Mouse (Mus musculus) forebrain, embryonic 15.5 days (tissue): ENCODE results near the gene Dgcr2. TPM values are rescaled to one million over a fixed set of nuclear protein-coding genes. Genes with fewer than 3 reads are reported as not detected.

ENCODE experiments used
- ATAC-seq: fragments of 200-750 bp; cut with Nextera tagmentation; replicated peaks from 2 replicates; pipeline ENCODE4 v1.8.0; 2017; ENCODE audit warnings: mild to moderate bottlenecking, moderate TSS enrichment, moderate library complexity
- H3K27ac ChIP-seq: fragments of 300-500 bp; sonication (generic); replicated peaks from 2 replicates; pipeline ENCODE4 v1.5.1; 2015; ENCODE audit warnings: mild to moderate bottlenecking, inconsistent platforms
- H3K27me3 ChIP-seq: fragments of 300-500 bp; sonication (generic); 2 replicates; pipeline ENCODE4 v1.6.1; 2015; ENCODE audit warnings: inconsistent platforms
- H3K36me3 ChIP-seq: fragments of 300-500 bp; sonication (generic); 2 replicates; pipeline ENCODE4 v1.6.1; 2015; ENCODE audit warnings: mild to moderate bottlenecking, inconsistent platforms
- H3K4me1 ChIP-seq: fragments of 300-500 bp; sonication (generic); 2 replicates; pipeline ENCODE4 v1.6.1; 2015; ENCODE audit warnings: inconsistent platforms
- H3K4me2 ChIP-seq: fragments of 300-500 bp; sonication (generic); replicated peaks from 2 replicates; pipeline ENCODE4 v1.6.1; 2015; ENCODE audit warnings: mild to moderate bottlenecking, inconsistent platforms
- H3K4me3 ChIP-seq: fragments of 300-500 bp; sonication (generic); 2 replicates; pipeline ENCODE4 v1.5.1; 2015; ENCODE audit warnings: mild to moderate bottlenecking, inconsistent platforms
- H3K9ac ChIP-seq: fragments of 300-500 bp; sonication (generic); replicated peaks from 2 replicates; pipeline ENCODE4 v1.6.1; 2015; ENCODE audit warnings: mild to moderate bottlenecking, inconsistent platforms
- H3K9me3 ChIP-seq: fragments of 300-500 bp; sonication (generic); 2 replicates; pipeline ENCODE4 v1.6.1; 2016; ENCODE audit warnings: inconsistent platforms
- WGBS: fragments of 180-500 bp; shearing (Covaris S2); methylation state at CpG from one replicate; pipeline ENCODE4 v1.1.7; 2015; ENCODE audit warnings: mixed read lengths; 5-methylcytosine and 5-hydroxymethylcytosine counted together
- polyA plus RNA-seq: library from polyadenylated mRNA; unstranded; fragments of >200 nt; fragmentation: Nextera tagmentation; extraction: Ambion mirVana; gene quantifications from 2 replicates; pipeline ENCODE4 v1.2.1, GENCODE M21; 2015

The Dgcr2 gene
- polyA plus RNA-seq, 1 experiment from 2014 or later, result 99.8 TPM

DNA sequence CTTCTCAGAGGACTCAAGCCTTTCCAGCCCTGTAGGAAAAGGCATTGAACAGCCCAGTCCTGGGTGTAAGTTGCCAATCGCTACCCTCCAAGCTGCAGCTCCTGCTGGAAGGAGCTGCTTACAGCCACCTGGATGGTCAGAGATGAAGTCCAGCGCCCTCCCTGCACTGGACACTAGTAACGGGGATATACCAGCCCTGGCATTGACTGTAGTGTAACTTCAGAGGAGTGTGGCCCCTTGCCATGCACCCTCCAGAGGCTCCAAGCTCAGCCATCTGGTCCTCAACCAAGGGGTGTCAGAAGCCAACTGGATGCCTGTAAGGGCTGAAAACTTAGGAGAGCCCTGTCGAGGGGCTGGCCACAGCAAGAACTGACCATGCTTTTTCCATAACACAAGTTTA is 58.4 kb downstream of the Dgcr2 start:
- Histone ChIP-seq H3K4me1 (no peaks in the 10 kb centered on the region), H3K27ac (no peak overlapping the region), H3K4me3 (no peak overlapping the region), H3K36me3 (peaks cover 47% of the 10 kb centered on the region), H3K9me3 (no peaks in the 10 kb centered on the region), H3K4me2 (no peak overlapping the region), H3K9ac (no peak overlapping the region), H3K27me3 (peaks cover 16% of the 10 kb centered on the region)
- WGBS, result 72% methylated on average over 4 of the region's 4 CpGs
- ATAC-seq, result no peak

DNA sequence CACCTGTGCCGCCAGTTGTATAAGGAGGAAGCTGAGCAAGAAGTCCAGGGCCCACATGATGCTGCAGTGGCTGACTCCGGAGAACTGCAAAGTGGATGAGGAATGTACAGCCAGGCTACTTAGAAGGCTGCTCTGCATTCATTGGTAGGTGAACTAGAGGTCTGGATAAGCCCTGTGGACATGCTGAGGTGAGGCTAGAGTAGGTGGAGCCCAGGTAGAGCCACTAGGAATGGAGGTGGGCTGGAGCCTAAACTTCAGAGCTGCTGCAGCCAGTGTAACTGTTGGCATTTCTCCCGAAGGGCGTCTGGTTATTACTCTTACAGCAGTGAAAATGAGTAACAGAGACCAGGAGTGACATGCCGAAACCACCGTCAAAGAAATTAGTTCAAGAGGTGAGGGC is 60.3 kb downstream of the Dgcr2 start, which contains the start of gene Car15:
Gene Car15 (minus strand): TSS at position 314 of the 400 bp plus-strand sequence.
- Histone ChIP-seq H3K27ac (no peak within 1 kb of the TSS), H3K36me3 (peaks cover 28% of the 10 kb centered on the region), H3K4me2 (no peak within 1 kb of the TSS), H3K27me3 (peaks cover 31% of the 10 kb centered on the region), H3K9ac (no peak within 1 kb of the TSS), H3K4me1 (peaks cover 7% of the 10 kb centered on the region), H3K4me3 (no peak within 1 kb of the TSS), H3K9me3 (no peaks in the 10 kb centered on the region)
- 81% methylated on average over 6 of the region's 6 CpGs for WGBS
- no peak for ATAC-seq

DNA sequence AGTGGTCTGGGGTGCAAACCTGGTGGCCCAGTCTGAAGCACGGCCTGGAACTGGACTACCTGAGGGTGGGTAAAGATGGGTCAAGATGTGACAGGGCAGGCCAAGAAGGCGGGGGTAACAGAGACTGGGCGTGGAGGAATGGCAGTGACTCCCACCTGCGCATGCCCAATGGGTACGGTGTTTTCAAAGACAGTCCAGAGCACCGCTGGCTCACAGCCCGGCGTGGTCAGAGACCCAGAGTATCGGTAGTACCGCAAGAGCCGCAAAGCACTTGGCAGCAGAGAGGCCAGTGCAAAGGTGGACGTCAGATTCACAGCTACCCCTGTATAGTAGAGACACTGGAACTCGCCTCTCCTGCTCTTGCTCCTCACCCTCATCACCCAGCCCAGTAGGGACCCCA is 62.9 kb downstream of the Dgcr2 start:
- no peak overlapping the region for H3K4me2 ChIP-seq
- H3K27me3 ChIP-seq, result peaks cover 57% of the 10 kb centered on the region
- 0 out of 2 replicates have a peak, but pooled peaks cover 4% of the 10 kb centered on the region for H3K36me3 ChIP-seq
- no peak overlapping the region for H3K27ac ChIP-seq
- H3K4me1 ChIP-seq, result peaks cover 13% of the 10 kb centered on the region
- no peak for ATAC-seq
- 44% methylated on average over 13 of the region's 13 CpGs for WGBS
- H3K4me3 ChIP-seq, result no peak overlapping the region
- no peak overlapping the region for H3K9ac ChIP-seq
- H3K9me3 ChIP-seq, result no peaks in the 10 kb centered on the region

DNA sequence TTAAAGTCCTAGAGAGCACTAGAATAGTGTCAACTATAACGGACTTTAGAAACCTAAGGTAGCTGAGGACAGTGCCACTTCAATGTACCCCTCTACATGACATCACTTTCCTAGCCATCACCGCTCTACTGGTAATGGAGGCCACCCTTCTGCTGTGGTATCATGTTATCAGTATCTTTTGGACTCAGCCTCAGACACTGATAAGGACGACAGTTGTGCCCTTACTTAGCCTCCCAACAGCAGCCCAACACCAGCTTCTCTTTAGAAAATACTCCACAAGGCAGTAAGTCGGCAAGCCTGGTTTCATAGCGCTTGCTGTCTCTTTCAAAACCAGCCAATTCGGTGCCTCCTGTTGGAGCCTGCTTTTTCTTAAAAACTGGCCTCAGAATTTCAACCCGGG is 63.8 kb downstream of the Dgcr2 start:
- 0 out of 2 replicates have a peak, but pooled peaks cover 4% of the 10 kb centered on the region for H3K36me3 ChIP-seq
- WGBS, result 46% methylated on average over 7 of the region's 7 CpGs
- H3K4me1 ChIP-seq, result peaks cover 13% of the 10 kb centered on the region
- peaks cover 59% of the 10 kb centered on the region for H3K27me3 ChIP-seq
- H3K27ac ChIP-seq, result peak overlapping the region; percentile 86
- peak overlapping the region; percentile 61 for H3K4me3 ChIP-seq
- no peaks in the 10 kb centered on the region for H3K9me3 ChIP-seq
- H3K4me2 ChIP-seq, result peak overlapping the region; percentile 85
- ATAC-seq, result peak; percentile 3; the same call in 1 of the 2 replicates
- peak overlapping the region; percentile 64 for H3K9ac ChIP-seq

DNA sequence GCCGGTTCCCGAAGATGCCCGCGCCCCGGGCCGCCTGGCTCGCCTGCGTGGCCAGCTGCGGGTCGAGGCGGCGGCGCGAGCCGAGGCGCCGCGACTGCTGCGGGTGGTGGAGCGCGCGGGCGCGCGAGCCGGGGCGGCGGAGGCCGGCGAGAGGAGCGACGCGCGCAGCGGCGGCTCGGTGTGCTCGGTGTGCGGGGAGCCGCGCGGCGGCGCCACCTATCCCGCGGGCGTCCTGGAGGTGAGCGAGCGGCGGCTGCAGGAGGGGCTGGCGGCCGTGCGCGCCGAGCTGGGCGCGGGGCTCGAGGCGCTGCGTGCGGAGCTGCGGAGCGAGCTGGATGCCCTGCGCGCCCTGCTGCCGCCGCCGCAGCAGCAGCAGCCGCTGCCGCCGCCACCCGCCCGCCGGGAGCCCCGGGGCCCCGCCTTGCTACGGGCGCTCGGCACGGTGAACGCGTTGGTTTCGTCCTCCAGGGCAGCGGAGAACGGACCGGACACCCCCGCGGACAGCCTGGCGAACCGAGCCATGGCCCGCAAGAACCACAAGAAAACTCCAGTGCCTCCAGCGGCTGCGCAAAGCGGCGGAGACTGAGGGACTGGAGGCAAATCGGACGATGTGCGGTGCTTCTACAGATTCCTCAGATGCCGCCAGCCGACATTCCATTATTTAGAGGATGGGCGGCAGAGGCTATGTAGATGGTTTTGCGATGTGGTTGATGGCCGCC is 64.5 kb downstream of the Dgcr2 start:
- WGBS, result under 1% methylated on average over 91 of the region's 103 CpGs
- Histone ChIP-seq H3K4me3 (peak overlapping the region; percentile 61), H3K9ac (peak overlapping the region; percentile 64)

DNA sequence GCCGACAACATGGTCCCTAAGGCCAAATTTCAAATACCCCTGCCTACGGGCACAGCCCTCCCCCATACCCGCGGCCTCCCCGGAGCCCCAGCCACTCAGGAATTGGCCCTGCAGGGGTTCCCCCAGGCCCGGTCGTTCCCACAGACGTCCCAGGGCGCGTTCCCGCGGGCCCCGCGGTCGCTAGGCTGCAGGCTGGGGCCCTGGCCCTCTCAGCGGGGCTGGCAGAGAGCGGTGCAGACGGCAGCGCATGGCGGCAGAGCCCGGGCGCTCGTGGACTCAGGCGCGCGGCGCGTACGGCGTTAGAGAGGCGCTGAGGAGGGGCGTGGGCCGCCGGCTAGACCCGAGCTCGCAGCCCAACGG is 65.1 kb downstream of the Dgcr2 start:
- peaks cover 13% of the 10 kb centered on the region for H3K4me1 ChIP-seq
- peak; percentile 79 for ATAC-seq
- WGBS, result under 1% methylated on average over 37 of the region's 37 CpGs
- H3K4me3 ChIP-seq, result peak overlapping the region; percentile 61
- H3K9me3 ChIP-seq, result no peaks in the 10 kb centered on the region
- H3K36me3 ChIP-seq, result no peaks in the 10 kb centered on the region
- peak overlapping the region; percentile 85 for H3K4me2 ChIP-seq
- peak overlapping the region; percentile 64 for H3K9ac ChIP-seq
- peaks cover 59% of the 10 kb centered on the region for H3K27me3 ChIP-seq
- H3K27ac ChIP-seq, result peak overlapping the region; percentile 86

More for the DNA sequence above, 64.5 kb downstream of the Dgcr2 start:
- H3K27me3 ChIP-seq, result peaks cover 59% of the 10 kb centered on the region
- ATAC-seq, result peak; percentile 74
- no peaks in the 10 kb centered on the region for H3K9me3 ChIP-seq
- peak overlapping the region; percentile 85 for H3K4me2 ChIP-seq
- peaks cover 13% of the 10 kb centered on the region for H3K4me1 ChIP-seq
- peak overlapping the region; percentile 86 for H3K27ac ChIP-seq
- 0 out of 2 replicates have a peak, but pooled peaks cover 4% of the 10 kb centered on the region for H3K36me3 ChIP-seq

DNA sequence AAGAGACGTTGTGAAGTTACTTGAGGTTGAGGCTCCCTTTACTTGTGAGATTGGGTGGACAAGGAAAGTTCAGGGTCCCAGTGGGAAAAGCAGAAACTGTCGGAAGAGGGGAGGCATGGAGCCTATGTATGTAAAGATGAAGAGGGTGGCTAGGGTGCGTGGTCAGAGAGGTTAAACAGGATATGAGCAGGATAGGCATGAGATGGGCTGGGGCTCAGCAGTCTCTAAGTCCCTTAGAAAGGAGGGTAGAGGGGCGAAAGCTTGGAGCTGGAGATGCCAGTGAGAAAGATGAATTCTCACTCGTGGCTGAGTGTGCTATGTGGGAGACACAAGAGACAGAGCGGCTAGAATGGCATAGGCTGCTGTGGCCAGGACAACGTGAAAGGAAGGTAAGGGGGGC is 65.5 kb downstream of the Dgcr2 start, which contains the start of gene B830017H08Rik:
Gene B830017H08Rik (plus strand): TSS at position 301 of the 400 bp plus-strand sequence.
- ATAC-seq, result peak; percentile 12; the same call in 1 of the 2 replicates
- Histone ChIP-seq H3K9ac (peak within 1 kb of the TSS; percentile 64), H3K36me3 (no peaks in the 10 kb centered on the region), H3K4me1 (peaks cover 13% of the 10 kb centered on the region), H3K4me2 (peak within 1 kb of the TSS; percentile 85), H3K9me3 (no peaks in the 10 kb centered on the region), H3K27ac (peak within 1 kb of the TSS; percentile 86), H3K27me3 (peaks cover 59% of the 10 kb centered on the region), H3K4me3 (peak within 1 kb of the TSS; percentile 61)
- WGBS, result 17% methylated on average over 7 of the region's 7 CpGs

DNA sequence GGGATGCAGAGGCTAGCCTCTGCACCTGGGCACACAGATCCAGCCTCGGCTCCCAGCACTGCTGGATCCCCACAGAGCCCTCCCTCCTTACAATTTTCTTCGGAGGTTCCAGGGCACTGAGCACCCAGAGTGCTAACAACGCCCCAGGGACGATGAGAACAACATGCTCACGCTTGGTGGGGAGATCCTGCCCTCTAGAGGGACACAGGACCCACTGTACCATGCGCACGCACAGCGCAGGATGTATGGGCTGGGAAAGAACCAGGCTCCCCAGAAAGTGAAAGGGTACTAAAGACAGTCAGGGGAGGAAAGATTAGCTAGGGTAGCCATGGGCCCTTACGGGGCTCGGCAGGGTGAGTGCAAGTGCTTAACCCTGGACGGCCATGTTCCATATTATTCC is 66.6 kb downstream of the Dgcr2 start:
- no peak overlapping the region for H3K4me2 ChIP-seq
- peaks cover 13% of the 10 kb centered on the region for H3K4me1 ChIP-seq
- no peaks in the 10 kb centered on the region for H3K36me3 ChIP-seq
- 7% methylated on average over 11 of the region's 11 CpGs for WGBS
- H3K27me3 ChIP-seq, result peaks cover 59% of the 10 kb centered on the region
- no peaks in the 10 kb centered on the region for H3K9me3 ChIP-seq
- no peak overlapping the region for H3K9ac ChIP-seq
- no peak overlapping the region for H3K4me3 ChIP-seq
- ATAC-seq, result no peak
- H3K27ac ChIP-seq, result no peak overlapping the region

DNA sequence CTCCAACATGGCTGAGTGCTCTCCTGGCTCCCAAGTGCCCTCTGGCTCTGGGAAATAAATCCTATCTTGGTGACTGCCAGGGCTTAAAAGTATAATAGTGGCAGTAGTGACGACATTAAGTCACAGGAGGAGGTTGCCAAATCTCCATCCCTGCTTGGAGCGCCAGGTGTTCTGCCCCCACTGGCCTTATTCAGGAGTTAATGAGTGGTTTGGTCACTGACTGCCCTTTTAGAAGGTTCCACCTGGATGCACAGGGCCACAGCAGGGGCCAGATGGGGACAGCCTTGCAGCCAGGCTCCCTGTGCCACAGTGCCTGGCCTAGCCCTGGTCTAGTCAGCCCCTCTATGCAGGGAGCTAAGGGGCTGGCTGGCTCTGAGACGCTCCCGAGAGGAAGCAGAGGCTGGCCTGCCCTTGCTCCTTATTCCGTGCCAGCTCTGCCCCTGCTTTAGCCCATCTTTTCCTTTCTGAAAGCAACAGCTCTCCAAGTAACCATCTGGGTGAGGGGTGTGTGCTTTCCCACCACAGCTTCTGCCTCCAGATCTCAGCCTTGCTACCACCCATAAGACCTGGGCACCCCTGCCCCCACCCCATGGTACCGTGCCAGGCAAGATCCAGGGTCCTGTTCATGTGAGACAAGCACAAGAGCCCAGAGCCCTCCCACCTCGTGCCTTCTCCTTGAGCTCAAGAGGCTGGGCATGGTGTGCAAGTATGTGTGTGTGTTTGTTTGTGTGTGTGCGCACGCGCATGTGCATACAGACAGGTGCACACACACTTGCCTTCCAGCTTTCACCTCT is 67.8 kb downstream of the Dgcr2 start:
- H3K4me2 ChIP-seq, result no peak overlapping the region
- no peak for ATAC-seq
- peaks cover 49% of the 10 kb centered on the region for H3K27me3 ChIP-seq
- 45% methylated on average over 10 of the region's 10 CpGs for WGBS
- no peaks in the 10 kb centered on the region for H3K9me3 ChIP-seq
- H3K27ac ChIP-seq, result no peak overlapping the region
- H3K4me3 ChIP-seq, result no peak overlapping the region
- H3K4me1 ChIP-seq, result peaks cover 13% of the 10 kb centered on the region
- no peaks in the 10 kb centered on the region for H3K36me3 ChIP-seq
- no peak overlapping the region for H3K9ac ChIP-seq

DNA sequence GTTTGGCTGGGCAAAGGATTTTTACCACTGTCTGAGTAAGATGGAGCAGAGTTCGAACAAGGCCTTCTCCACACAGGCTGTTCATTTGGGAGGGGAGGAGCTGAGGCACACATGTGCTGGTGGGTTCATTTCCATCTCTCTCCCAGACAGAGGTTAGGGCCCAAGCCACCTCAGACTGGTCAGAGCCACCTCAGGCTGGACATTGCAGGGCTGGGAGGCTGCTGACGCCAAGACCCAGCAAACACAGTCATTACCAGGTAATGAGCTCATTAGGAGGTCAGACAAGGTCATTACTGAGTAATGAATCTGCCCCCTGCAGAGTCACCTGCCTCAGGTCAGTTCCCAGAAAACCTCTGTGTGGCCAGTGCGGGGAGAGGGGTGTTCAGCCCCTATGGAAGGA is 69.5 kb downstream of the Dgcr2 start:
- Histone ChIP-seq H3K27ac (no peak overlapping the region), H3K27me3 (peaks cover 35% of the 10 kb centered on the region), H3K36me3 (no peaks in the 10 kb centered on the region), H3K4me2 (no peak overlapping the region), H3K9ac (no peak overlapping the region), H3K4me1 (peaks cover 9% of the 10 kb centered on the region), H3K4me3 (no peak overlapping the region), H3K9me3 (no peaks in the 10 kb centered on the region)
- no peak for ATAC-seq
- 64% methylated on average over 3 of the region's 3 CpGs for WGBS

DNA sequence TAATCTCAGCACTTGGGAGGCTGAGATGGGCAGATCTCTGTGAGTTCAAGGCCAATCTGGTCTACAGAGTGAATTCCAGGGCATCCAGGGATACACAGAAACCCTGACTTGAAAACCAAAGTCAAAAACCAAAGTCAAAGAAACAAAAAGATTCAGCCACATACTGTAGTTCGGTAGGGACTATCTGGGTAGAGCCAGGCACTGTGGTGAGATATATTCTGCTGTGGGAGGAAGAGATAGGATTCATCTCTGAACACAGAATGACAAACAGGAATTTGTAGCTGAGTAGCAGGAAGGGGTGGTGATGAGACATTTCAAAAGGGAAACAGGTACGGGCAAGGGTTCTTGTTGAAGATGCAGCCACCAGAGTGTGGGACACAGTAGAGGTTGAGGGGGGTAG is 70.1 kb downstream of the Dgcr2 start:
- Histone ChIP-seq H3K9ac (no peak overlapping the region), H3K27me3 (peaks cover 30% of the 10 kb centered on the region), H3K9me3 (no peaks in the 10 kb centered on the region), H3K27ac (no peak overlapping the region), H3K4me3 (no peak overlapping the region), H3K4me1 (peaks cover 8% of the 10 kb centered on the region), H3K4me2 (no peak overlapping the region), H3K36me3 (no peaks in the 10 kb centered on the region)
- no peak for ATAC-seq
- 93% methylated on average over 2 of the region's 2 CpGs for WGBS

DNA sequence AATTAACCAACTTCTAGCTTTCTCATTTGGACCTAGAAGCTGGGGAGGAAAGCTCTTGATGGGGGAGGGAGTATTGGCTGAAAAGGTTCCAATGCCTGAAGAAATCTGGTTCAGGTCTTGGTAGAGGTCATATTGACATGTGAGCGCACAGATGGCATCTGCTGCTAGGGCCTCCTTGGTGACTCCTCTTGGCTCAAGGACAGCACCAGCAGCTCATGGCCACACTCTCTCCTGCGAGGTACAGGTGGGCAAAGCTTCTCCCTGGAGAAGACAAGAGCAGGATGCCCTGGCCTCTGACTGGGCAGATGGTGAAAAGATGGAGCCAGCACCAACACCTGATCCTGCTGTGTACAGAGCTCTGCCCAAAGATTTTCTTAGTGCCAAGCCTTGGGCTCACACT is 71.9 kb downstream of the Dgcr2 start:
- no peak for ATAC-seq
- Histone ChIP-seq H3K9me3 (no peaks in the 10 kb centered on the region), H3K27me3 (peaks cover 15% of the 10 kb centered on the region), H3K36me3 (no peaks in the 10 kb centered on the region), H3K9ac (no peak overlapping the region), H3K27ac (no peak overlapping the region), H3K4me3 (no peak overlapping the region), H3K4me2 (no peak overlapping the region), H3K4me1 (no peaks in the 10 kb centered on the region)
- WGBS, result 80% methylated on average over 2 of the region's 2 CpGs
